Mouse (Mus musculus) heart, adult 2 months (tissue): Measurements from ENCODE around the gene B3gnt2. TPM values are rescaled to one million over a fixed set of nuclear protein-coding genes. Genes with fewer than 3 reads are reported as not detected.

Source experiments
- DNase-seq, 2 experiments: peaks; one replicate each; pipeline ENCODE4 v3.0.0; 2021
- H3K27ac ChIP-seq: fragments of 200-600 bp; 2 replicates; pipeline ENCODE4 v1.8.1; 2022
- H3K27me3 ChIP-seq: fragments of 200-500 bp; 2 replicates; pipeline ENCODE4 v1.6.1; 2012; ENCODE audit warnings: mild to moderate bottlenecking, low read length, inconsistent platforms, mixed read lengths; ENCODE audit not compliant: control insufficient read depth, insufficient read depth
- H3K36me3 ChIP-seq: fragments of 200-500 bp; 2 replicates; pipeline ENCODE4 v1.6.1; 2012; ENCODE audit warnings: low read length, inconsistent platforms; ENCODE audit not compliant: control insufficient read depth, insufficient read depth
- H3K4me1 ChIP-seq: fragments of 200-500 bp; 2 replicates; pipeline ENCODE4 v1.6.1; 2011; ENCODE audit warnings: low read length; ENCODE audit not compliant: control insufficient read depth, insufficient read depth
- H3K4me3 ChIP-seq: fragments of 200-600 bp; 2 replicates; pipeline ENCODE4 v1.8.1; 2022
- H3K79me2 ChIP-seq: fragments of 200-500 bp; replicated peaks from 2 replicates; pipeline ENCODE4 v1.6.1; 2012; ENCODE audit warnings: mild to moderate bottlenecking, inconsistent platforms, low read length, moderate library complexity, mixed read lengths; ENCODE audit not compliant: control insufficient read depth, insufficient read depth
- H3K9ac ChIP-seq: fragments of 200-500 bp; 2 replicates; pipeline ENCODE4 v1.6.1; 2012; ENCODE audit warnings: low read depth, mild to moderate bottlenecking, control low read depth, inconsistent platforms, low read length, mixed read lengths
- CTCF ChIP-seq: fragments of 200-600 bp; IDR thresholded peaks from 2 replicates; pipeline ENCODE4 v1.8.1; 2022; ENCODE audit warnings: antibody characterized with exemption, mild to moderate bottlenecking, moderate library complexity
- EP300 ChIP-seq: fragments of 200-500 bp; IDR thresholded peaks from 2 replicates; pipeline ENCODE4 v1.6.1; 2011; ENCODE audit warnings: low read depth, low read length, control low read depth; ENCODE audit not compliant: insufficient read depth
- POLR2A ChIP-seq: fragments of 200-500 bp; IDR thresholded peaks from 2 replicates; pipeline ENCODE4 v1.6.1; 2011; ENCODE audit warnings: mild to moderate bottlenecking, low read depth, low read length, control low read depth; ENCODE audit not compliant: insufficient read depth
- WGBS: fragments of 180-500 bp; shearing (Covaris S2); methylation state at CpG from one replicate; pipeline ENCODE4 v1.1.7; 2018; 5-methylcytosine and 5-hydroxymethylcytosine counted together
- intact Hi-C: fragments of 180-260 bp; cut with DNase I; formaldehyde crosslinking; loops from one replicate; pipeline ENCODE4 v1.15.1; 2025
- long read RNA-seq: library from polyadenylated mRNA; stranded (forward); transcript quantifications from one replicate; pipeline ENCODE4 v2.0.0, GENCODE M21; 2021
- polyA plus RNA-seq: library from polyadenylated mRNA; depleted of rRNA; stranded (reverse); fragments of >200 nt; gene quantifications from 2 replicates; pipeline ENCODE4 v1.2.3, GENCODE M21; 2012; rRNA removed
- total RNA-seq, 2 experiments: library from RNA; stranded (reverse); gene quantifications; 2 replicates each; pipeline ENCODE4 v1.2.3; 2021

The B3gnt2 gene
- 1 to 10 TPM; 3.5 to 6.2 TPM for total RNA-seq
- 5.7 and 7.1 TPM in 2 replicates for polyA plus RNA-seq
- long read RNA-seq, transcript B3gnt2-202 (2 exons, 3,057 nt): major isoform, 16 of 19 reads
- long read RNA-seq, partial matches to known transcripts: 0 of 19 reads
- long read RNA-seq, other reads (novel, unspliced or antisense): 0 of 19 reads

DNA sequence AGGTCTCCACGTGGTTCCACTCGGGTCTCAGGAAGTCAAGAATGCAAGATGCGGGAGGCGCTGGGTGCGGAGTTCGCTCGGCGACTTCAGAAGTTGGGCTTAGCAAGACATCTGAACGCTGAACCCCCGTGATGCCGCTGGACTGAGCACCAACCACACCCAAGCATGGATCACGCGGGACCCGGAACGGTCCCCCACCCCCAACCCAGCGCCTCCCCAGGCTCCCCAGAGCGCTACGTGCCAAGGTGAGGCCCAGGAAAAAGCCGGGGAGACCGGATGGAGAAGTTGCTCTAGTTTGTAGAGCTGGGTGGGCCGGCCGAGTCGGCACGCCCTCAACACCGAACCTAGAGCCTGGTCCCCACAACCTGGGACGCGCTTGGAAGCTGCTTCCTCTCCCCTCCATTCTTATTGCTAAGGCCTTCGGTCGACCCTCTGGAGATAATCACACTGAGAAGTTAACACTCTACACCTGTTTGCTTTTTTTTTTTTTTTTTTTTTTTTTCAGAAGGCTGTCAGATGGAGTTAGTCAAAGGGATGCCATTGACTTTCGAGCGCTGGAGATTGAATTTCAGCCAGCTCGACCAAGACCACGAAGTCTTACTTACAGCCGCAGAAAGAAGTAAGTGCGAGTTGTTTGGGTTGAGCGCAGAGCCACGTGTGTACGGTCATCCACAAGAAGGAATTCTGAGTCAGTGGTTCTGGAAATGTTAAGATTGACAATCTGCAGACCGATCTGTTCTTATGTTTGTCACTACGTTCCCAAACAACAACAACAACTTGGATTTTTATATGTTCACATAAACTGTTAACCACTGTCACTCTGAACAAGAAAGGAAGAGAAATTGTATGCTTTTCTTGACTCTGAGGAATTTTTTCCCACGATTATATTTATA is at the start of gene B3gnt2:
B3gnt2 (minus strand) TSS at position 627 of the 893 bp plus-strand sequence.
- H3K9ac ChIP-seq: peak within 1 kb of the TSS; percentile 60
- no peaks in the 10 kb centered on the region; the same call in 1 of the 2 replicates for H3K79me2 ChIP-seq
- WGBS: 19% methylated on average over 41 of the region's 41 CpGs
- 0 out of 2 replicates have a peak, but pooled peaks have one; percentile 4 for TF ChIP-seq EP300
- no peak for TF ChIP-seq CTCF
- peak; percentile 66 to 71 for DNase-seq
- peak within 1 kb of the TSS; percentile 91 for H3K27ac ChIP-seq
- intact Hi-C loops: loop anchor here (2.0 to 5.0 kb wide), 3 partner anchors 96 to 163 kb away; no protein-coding TSS in a partner anchor
- H3K4me3 ChIP-seq: peak within 1 kb of the TSS; percentile 94
- H3K36me3 ChIP-seq: no peaks in the 10 kb centered on the region
- H3K27me3 ChIP-seq: no peaks in the 10 kb centered on the region
- H3K4me1 ChIP-seq: peaks cover 2% of the 10 kb centered on the region

DNA sequence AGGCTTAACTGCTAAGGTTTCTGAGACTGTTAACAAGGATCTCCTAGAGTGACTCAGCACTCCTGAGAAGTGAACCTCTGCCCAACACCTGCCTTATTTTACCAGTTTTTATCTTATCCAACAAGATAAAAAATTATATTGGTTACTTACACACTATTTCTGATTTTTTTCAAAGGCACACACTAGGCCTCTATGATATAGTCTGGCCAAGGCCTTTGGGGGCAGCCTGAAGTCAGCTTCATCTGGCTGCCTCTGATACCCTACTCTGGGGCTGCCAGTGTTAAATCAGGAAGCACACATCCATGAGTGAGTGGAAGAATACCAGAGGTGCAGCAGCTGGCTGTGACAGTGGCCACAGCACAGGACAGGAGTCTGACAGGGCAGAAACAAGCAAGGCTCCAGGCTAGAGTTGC is 45.7 kb upstream of the B3gnt2 start:
- intact Hi-C loops: no loop called here
- DNase-seq: no peak
- Histone ChIP-seq H3K79me2 (0 out of 2 replicates have a peak, but pooled peaks cover 1% of the 10 kb centered on the region), H3K27ac (no peak overlapping the region), H3K9ac (no peak overlapping the region), H3K36me3 (peaks cover 5% of the 10 kb centered on the region; the same call in 1 of the 2 replicates), H3K27me3 (no peaks in the 10 kb centered on the region), H3K4me1 (peaks cover 2% of the 10 kb centered on the region; the same call in 1 of the 2 replicates), H3K4me3 (no peak overlapping the region)
- TF ChIP-seq EP300: no peak
- TF ChIP-seq POLR2A: no peak
- TF ChIP-seq CTCF: no peak

DNA sequence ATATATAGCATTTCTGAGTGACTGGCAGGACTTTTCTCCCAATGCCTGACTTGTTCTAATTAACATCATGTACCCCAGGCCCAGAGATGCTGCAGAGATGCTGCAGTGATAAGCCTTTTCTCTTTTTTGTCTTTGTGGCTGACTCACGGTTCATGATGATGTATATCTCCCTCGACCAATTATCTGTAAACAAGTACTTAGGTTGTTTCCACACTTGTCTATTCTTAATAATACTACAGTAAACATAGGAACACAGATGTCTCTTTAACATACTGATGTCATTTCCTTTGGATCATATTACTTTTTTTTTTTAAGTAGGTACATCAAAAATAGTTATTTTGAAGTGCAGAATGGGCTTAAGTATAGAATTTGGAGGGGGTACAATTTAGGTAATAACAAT is 42.2 kb upstream of the B3gnt2 start:
- Histone ChIP-seq H3K4me1 (peaks cover 2% of the 10 kb centered on the region; the same call in 1 of the 2 replicates), H3K27me3 (no peaks in the 10 kb centered on the region), H3K27ac (no peak overlapping the region), H3K36me3 (peaks cover 2% of the 10 kb centered on the region; the same call in 1 of the 2 replicates), H3K79me2 (no peaks in the 10 kb centered on the region), H3K9ac (no peak overlapping the region), H3K4me3 (no peak overlapping the region)
- TF ChIP-seq CTCF: no peak
- no peak for TF ChIP-seq EP300
- TF ChIP-seq POLR2A: no peak
- 72% methylated on average over 2 of the region's 2 CpGs for WGBS
- no peak for DNase-seq
- intact Hi-C loops: no loop called here

DNA sequence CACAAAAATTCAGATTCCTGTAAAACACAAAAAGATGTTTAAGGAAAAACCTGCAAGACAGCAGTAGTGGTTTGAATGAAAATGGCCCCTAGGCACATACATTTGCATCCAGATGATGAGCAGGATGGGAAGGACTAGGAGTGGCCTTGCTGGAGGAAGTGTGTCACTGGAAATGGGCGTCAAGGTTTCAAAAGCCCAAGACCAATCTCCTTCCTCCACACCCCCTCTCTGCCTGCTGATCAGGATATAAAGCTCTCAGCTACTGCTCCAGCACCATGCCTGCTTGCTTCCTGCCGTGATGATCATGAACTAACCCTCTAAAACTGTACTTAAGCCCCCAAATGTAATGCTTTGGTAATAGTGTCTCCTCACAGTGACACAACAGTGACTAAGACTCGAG is 39.3 kb upstream of the B3gnt2 start:
- TF ChIP-seq CTCF (no peak), POLR2A (no peak), EP300 (no peak)
- Histone ChIP-seq H3K27me3 (no peaks in the 10 kb centered on the region), H3K4me1 (no peaks in the 10 kb centered on the region), H3K4me3 (no peak overlapping the region), H3K9ac (no peak overlapping the region), H3K36me3 (no peaks in the 10 kb centered on the region), H3K27ac (no peak overlapping the region), H3K79me2 (no peaks in the 10 kb centered on the region)
- WGBS: 72% methylated on average over 3 of the region's 3 CpGs
- DNase-seq: no peak
- intact Hi-C loops: no loop called here

DNA sequence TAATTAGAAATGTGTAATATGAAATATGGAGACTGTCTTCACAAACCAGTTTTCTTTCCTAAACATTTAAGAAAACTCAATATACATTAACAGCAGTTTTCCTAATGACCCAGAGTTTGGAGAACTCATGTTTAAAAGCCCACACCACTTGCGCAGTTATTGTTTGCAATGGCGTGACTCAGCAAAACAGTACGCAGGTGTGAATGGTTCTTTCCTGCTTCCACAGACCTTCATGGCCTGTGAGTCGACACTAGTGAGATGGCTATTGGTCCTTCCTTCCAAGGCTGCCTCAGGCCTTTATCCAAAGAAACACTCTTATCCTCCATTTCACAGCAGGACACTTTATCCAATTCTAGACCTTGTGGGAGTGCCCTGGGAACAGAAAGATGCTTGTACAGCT is 36.9 kb upstream of the B3gnt2 start:
- Histone ChIP-seq H3K4me1 (no peaks in the 10 kb centered on the region), H3K27ac (no peak overlapping the region), H3K79me2 (no peaks in the 10 kb centered on the region), H3K4me3 (no peak overlapping the region), H3K36me3 (no peaks in the 10 kb centered on the region), H3K9ac (no peak overlapping the region), H3K27me3 (no peaks in the 10 kb centered on the region)
- TF ChIP-seq CTCF (no peak), EP300 (no peak), POLR2A (no peak)
- intact Hi-C loops: no loop called here
- 96% methylated on average over 4 of the region's 4 CpGs for whole genome bisulfite sequencing
- DNase-seq: no peak

DNA sequence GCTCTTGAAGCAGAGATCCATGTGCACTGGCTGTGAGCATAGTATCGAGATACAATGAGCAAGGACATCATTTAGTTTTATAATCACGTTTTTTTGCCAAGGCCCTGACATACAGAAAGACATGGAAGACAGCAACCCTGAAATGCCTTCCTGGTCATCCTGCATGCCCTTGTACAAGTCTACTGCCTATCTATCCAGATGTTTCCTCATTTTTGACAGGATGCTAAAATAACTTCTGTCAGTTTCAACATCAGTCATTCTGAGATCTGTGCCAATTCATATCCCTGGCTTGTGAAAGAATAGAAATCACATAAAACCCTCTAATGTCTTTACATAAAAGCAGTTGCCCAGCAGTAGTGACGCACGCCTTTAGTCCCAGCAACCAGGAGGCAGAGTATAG is 36.4 kb upstream of the B3gnt2 start:
- no peaks in the 10 kb centered on the region for H3K36me3 ChIP-seq
- H3K27ac ChIP-seq: no peak overlapping the region
- H3K27me3 ChIP-seq: no peaks in the 10 kb centered on the region
- H3K79me2 ChIP-seq: no peaks in the 10 kb centered on the region
- no peak for DNase-seq
- WGBS: 76% methylated on average over 4 of the region's 4 CpGs
- H3K4me3 ChIP-seq: no peak overlapping the region
- no peaks in the 10 kb centered on the region for H3K4me1 ChIP-seq
- no peak overlapping the region for H3K9ac ChIP-seq
- intact Hi-C loops: no loop called here
- TF ChIP-seq EP300 (no peak), CTCF (no peak), POLR2A (no peak)
